Mouse (Mus musculus) NIH3T3 (cell line): ENCODE measurements around the gene Secisbp2l.
A peak's percentile ranks its signal among the peaks of the same experiment; 100 is the strongest.

Experiments used
- DNase-seq: peaks from one replicate; pipeline ENCODE4 v3.0.0-alpha.2; 2012; ENCODE audit warnings: low read depth

The Secisbp2l gene

DNA sequence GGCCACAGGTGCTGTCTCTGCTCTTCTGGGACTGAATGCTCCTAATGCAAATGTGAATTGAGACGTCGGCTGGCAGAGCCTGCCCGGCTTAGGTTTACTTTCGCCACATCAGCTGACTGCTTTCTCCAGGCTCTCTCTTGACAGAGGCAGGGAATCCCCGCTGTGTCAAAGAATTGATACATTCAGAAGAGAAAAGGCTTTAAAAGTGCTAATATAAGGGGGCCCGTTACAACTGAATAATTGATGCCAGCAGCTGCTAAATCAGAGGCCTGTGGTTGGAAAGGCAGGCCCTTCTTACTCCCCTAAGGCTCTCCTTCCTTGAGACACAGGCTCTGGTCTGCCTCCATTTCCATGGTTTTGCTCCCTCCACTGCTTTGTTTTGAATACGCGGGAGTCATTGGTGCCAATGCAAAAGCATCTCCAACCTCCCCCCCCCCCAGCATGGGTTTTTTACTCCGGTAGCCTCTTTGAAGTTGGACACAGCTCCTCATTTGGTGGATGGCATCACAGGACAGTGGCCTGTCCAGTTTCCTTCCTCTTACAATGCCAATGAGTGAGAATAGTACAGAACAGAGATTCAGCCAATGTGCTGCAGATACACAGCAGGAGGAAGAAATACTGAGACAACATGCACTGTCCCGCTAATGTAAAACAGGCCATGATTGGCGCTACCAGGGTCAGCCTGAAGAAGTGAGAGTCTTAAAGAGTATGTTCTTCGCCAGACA is 77.6 kb downstream of the Secisbp2l start:
- no peak for DNase-seq

DNA sequence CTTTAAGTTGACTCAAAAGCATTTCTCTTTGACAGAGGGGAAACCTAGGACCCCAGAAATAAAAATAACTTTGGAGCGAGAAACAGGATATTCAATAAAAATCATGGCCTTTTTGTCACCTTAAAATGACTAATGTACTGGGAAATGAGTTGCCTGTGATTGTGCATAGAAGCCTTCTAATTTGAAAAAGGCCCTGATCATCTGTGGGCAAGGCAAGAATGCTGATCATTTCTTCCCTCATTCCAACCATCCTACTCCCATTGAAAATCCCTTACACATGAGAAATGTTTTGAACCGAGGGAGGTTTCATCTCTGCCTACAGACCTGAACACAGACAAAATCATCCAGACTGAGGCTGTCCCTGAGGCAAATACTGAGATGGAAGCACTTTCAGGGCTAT is 79.8 kb downstream of the Secisbp2l start:
- DNase-seq: no peak

DNA sequence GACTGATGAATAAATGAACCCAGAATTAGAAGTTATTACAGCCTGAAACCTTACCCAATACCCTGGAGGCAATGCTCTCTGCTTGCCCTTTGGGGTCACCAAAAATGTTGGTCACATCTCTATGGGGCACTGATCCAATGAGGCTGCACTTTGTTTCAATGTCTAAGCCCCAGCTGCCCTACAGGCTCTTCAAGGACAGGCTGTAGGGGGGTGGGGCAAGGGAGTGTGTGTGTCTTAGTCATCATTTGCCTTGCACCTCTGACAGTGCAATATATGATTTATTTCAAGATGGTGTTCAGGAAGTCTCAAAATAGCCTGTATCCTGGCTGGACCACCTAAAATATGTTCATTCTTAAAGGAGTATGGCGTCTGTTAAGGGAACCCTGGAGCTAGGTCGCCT is 81.1 kb downstream of the Secisbp2l start:
- peak; percentile 66 for DNase-seq

DNA sequence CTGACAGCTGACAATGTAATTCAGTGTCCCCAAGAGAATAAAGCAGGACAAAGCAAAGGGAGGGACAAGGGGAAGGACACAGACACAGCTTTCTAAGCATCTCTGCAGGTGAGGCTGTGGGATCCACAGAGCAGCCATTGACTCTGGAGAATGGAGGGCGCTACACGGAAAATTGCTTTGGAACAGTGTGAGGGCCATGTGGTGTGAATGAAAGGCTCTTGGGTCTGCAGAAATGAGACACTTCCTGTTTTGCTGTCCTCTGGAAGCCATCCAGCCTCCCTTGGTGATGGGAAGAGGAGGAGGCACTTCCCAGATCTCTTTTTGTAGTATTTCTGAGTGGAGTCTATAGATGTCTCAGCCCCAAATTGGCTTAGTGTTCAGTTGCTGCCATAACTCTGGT is 86.5 kb downstream of the Secisbp2l start:
- DNase-seq: peak; percentile 53

DNA sequence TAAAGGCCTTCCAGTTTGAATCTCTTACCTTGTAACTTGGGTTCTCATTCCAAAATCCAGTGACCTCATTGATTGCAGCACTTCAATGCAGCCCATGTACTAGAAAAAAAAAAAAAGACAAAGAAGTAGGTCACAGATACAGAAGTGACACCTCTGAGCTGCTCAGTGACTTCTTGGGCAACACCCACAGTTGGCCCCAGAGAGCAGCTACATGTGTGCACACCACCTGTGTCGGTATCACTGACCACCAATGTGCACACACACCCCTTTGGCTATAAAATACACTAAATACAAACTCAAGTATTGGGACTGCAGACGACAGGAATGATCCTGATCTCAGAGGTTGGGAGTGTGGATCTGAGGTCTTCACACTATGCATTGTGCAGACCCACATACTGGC is 87.9 kb downstream of the Secisbp2l start:
- no peak for DNase-seq

DNA sequence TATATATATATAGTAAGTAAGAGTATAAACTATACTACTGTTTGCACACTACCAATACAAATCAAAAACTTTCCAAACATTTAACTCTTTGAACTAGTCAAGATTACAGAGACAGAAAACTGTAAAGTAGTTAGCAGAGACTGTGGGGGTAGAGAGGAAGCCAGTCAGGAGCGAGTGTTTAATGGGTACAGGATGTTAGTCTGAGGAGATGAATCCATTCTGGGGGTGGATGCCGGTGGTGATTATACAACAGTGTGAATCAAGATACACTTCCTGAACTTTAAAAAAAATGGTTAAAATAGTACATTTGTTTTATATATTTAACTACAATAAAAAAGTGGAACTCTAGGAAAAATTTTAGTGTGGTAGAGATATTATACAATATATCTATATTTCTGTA is 90.7 kb downstream of the Secisbp2l start:
- no peak for DNase-seq
